Mouse (Mus musculus) intestine, embryonic 14.5 days (tissue): ENCODE measurements around the gene Pcsk6. TPM values are rescaled to one million over a fixed set of nuclear protein-coding genes. Genes with fewer than 3 reads are reported as not detected.
"Not testable (repeated sequence)": the region's sequence is repeated elsewhere in the genome, so short reads cannot be mapped to it uniquely, and the experiment has no call there.

ENCODE experiments used
- ATAC-seq: fragments of 200-750 bp; cut with Nextera tagmentation; replicated peaks from 2 replicates; pipeline ENCODE4 v1.8.0; 2017; ENCODE audit warnings: low read depth, moderate number of reproducible peaks, moderate TSS enrichment, moderate library complexity; ENCODE audit not compliant: low FRiP score, low TSS enrichment
- DNase-seq: peaks from one replicate; pipeline ENCODE4 v3.0.0-alpha.2; 2018; ENCODE audit warnings: low spot score
- H3K27ac ChIP-seq: fragments of 300-500 bp; sonication (generic); 2 replicates; pipeline ENCODE4 v1.5.1; 2014; ENCODE audit warnings: low read depth, mild to moderate bottlenecking, control low read depth
- H3K27me3 ChIP-seq: fragments of 300-500 bp; sonication (generic); replicated peaks from 2 replicates; pipeline ENCODE4 v1.6.1; 2014; ENCODE audit warnings: low read length, control low read depth; ENCODE audit not compliant: control insufficient read depth, insufficient read depth
- H3K36me3 ChIP-seq: fragments of 300-500 bp; sonication (generic); 2 replicates; pipeline ENCODE4 v1.6.1; 2014; ENCODE audit warnings: low read length, control low read depth; ENCODE audit not compliant: control insufficient read depth, insufficient read depth
- H3K4me1 ChIP-seq: fragments of 300-500 bp; sonication (generic); replicated peaks from 2 replicates; pipeline ENCODE4 v1.6.1; 2014; ENCODE audit warnings: low read length, control low read depth, mixed read lengths; ENCODE audit not compliant: control insufficient read depth, insufficient read depth
- H3K4me2 ChIP-seq: fragments of 300-500 bp; sonication (generic); 2 replicates; pipeline ENCODE4 v1.6.1; 2014; ENCODE audit warnings: low read length
- H3K4me3 ChIP-seq: fragments of 300-500 bp; sonication (generic); 2 replicates; pipeline ENCODE4 v1.5.1; 2014; ENCODE audit warnings: low read depth, low read length, control low read depth, mixed read lengths
- H3K9ac ChIP-seq: fragments of 300-500 bp; sonication (generic); 2 replicates; pipeline ENCODE4 v1.6.1; 2014; ENCODE audit warnings: mild to moderate bottlenecking, low read length
- H3K9me3 ChIP-seq: fragments of 300-500 bp; sonication (generic); 2 replicates; pipeline ENCODE4 v1.6.1; 2016; ENCODE audit warnings: low read length, control low read depth; ENCODE audit not compliant: control insufficient read depth
- WGBS: fragments of 180-500 bp; shearing (Covaris S2); extraction: QIAGEN DNeasy Blood & Tissue Kit; methylation state at CpG from one replicate; pipeline ENCODE4 v1.1.7; 2014; 5-methylcytosine and 5-hydroxymethylcytosine counted together
- polyA plus RNA-seq: library from polyadenylated mRNA; unstranded; fragments of >200 nt; fragmentation: Nextera tagmentation; extraction: Ambion mirVana; gene quantifications from 2 replicates; pipeline ENCODE4 v1.2.1, GENCODE M21; 2014

Pcsk6 gene
- polyA plus RNA-seq, 1 experiment from 2014 or later = 3.5 TPM

DNA sequence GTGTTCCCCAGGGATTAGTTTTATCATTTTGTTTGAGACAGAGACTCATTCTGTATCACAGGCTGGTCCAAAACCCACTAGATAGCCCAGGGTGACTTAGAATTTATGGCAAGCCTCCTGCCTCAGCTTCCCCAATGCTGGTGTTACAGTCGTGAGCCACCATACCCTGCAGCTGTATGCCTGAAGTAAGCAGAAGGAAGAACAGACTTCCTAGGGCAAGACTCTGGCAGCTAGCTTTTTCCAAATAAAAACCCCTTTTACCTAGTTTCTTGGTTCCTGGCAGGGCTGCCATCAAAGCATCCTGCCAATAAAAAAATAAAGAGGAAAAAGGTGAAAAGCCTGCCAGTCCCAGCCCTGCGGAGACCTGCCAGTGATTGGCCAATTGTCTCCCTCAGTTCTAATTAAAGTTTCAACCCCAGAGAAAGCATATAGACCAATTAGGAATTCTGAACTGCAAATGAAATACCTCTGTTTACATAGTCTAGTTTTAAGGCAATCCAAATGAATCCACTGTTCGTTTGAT, 51.6 kb downstream of the Pcsk6 start:
- Histone ChIP-seq H3K36me3 (no peaks in the 10 kb centered on the region), H3K9me3 (no peaks in the 10 kb centered on the region), H3K4me3 (no peak overlapping the region), H3K27ac (no peak overlapping the region), H3K4me1 (peaks cover 2% of the 10 kb centered on the region; the same call in 1 of the 2 replicates), H3K4me2 (no peak overlapping the region), H3K9ac (no peak overlapping the region), H3K27me3 (no peaks in the 10 kb centered on the region)
- ATAC-seq = no peak
- 76% methylated on average over 3 of the region's 3 CpGs for WGBS
- no peak for DNase-seq

DNA sequence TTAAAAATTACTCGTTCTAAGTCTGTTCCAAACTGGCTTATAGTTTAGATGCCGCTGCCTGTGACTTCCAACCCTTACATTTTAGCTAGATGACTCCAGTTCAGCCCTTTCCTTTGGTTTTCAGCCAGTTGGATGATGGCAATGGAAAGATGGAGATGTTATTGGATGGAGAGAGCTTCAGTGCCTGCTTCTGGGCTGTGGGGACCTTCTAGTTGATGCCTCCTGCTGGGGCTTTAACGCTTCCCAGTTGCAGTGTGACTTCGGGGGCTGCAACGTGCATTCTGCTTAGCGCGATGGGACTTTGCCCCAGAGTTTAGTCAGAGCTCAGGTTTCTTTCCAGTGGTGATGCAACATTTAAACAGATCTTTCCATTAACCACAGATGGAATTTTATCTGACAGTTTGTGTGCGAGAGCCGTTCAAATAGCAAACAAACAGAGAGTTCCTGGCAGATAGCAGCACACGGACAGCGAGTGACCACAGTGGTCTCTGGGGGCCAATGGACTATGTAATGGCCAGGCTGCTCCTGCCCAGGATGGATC, 53.3 kb downstream of the Pcsk6 start:
- Histone ChIP-seq H3K36me3 (no peaks in the 10 kb centered on the region), H3K27ac (no peak overlapping the region), H3K9ac (no peak overlapping the region), H3K4me3 (no peak overlapping the region), H3K4me1 (peaks cover 2% of the 10 kb centered on the region; the same call in 1 of the 2 replicates), H3K9me3 (no peaks in the 10 kb centered on the region), H3K4me2 (no peak overlapping the region), H3K27me3 (no peaks in the 10 kb centered on the region)
- no peak for DNase-seq
- ATAC-seq = no peak
- 51% methylated on average over 11 of the region's 11 CpGs for WGBS

DNA sequence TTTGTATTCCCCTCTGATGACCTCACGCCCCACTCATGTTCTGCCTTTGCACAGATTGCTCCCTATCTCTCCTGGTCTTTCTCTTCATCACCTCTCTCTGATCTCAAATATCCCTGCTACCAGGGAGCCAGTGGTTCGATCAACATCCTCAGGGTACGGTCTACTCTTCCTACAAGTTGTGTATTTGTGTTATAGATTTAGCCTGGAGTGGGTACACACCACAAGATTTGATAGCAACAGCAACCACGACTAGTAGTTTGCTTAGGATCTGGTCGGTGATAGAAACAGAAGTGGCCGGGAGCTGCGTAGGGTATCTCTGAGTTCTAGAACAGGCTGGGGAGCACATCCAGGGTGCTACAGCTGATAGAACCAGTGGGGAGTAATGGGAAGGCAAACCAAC, 54.3 kb downstream of the Pcsk6 start:
- Histone ChIP-seq H3K4me2 (no peak overlapping the region), H3K4me1 (peaks cover 2% of the 10 kb centered on the region; the same call in 1 of the 2 replicates), H3K27me3 (no peaks in the 10 kb centered on the region), H3K36me3 (no peaks in the 10 kb centered on the region), H3K27ac (no peak overlapping the region), H3K9me3 (no peaks in the 10 kb centered on the region), H3K9ac (no peak overlapping the region), H3K4me3 (no peak overlapping the region)
- 88% methylated on average over 7 of the region's 7 CpGs for WGBS
- DNase-seq (no peak), ATAC-seq (no peak)

DNA sequence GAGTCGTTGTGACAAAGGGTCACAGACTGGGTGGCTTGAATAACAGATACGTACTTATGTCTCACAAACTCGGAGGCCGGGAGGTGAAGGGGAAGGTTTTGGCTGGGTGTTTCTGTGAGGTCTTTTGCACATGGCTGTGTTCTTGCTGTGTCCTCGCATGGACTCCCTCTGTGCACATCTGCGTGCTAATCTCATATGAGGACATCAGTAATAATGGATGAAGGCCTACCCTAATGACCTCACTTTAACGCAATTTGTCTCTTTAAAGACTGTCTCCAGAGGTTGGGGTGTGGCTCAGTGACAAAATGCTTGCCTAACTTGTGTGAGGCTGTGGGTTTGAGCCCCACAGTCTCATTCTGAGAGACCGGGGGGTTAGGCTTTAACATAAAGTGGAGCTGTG, 55.0 kb downstream of the Pcsk6 start:
- H3K36me3 ChIP-seq = no peaks in the 10 kb centered on the region

DNA sequence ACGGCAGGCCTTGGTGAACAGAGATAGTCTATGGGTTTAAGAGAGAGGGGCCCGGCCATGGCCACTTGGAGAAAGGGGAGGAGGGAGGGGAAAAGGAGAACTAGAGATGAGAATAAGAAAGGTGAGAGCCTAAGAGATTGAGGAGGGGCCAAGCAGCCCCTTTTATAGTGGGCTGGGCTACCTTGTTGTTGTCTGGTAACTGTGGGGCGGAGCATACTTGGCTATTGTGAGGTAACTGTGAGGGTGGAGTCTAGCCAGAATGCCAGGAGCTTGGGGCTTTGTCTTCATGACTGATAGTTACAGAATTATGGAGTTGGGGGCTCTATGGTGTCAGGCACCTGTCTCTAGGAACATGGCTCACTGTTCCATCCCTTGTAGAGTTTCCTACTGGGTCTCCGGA, 56.9 kb downstream of the Pcsk6 start:
- Histone ChIP-seq H3K4me1 (peaks cover 2% of the 10 kb centered on the region; the same call in 1 of the 2 replicates), H3K9me3 (no peaks in the 10 kb centered on the region), H3K27me3 (no peaks in the 10 kb centered on the region), H3K27ac (no peak overlapping the region), H3K9ac (no peak overlapping the region), H3K4me3 (no peak overlapping the region), H3K4me2 (no peak overlapping the region), H3K36me3 (no peaks in the 10 kb centered on the region)
- 91% methylated on average over 4 of the region's 4 CpGs for WGBS
- DNase-seq (no peak), ATAC-seq (no peak)

More for the DNA sequence above, 55.0 kb downstream of the Pcsk6 start:
- ATAC-seq (no peak), DNase-seq (no peak)
- H3K9ac ChIP-seq = no peak overlapping the region
- 73% methylated on average over 8 of the region's 8 CpGs for WGBS
- H3K27me3 ChIP-seq = no peaks in the 10 kb centered on the region
- no peak overlapping the region for H3K4me2 ChIP-seq
- no peak overlapping the region for H3K27ac ChIP-seq
- no peaks in the 10 kb centered on the region for H3K9me3 ChIP-seq
- H3K4me3 ChIP-seq = no peak overlapping the region
- peaks cover 2% of the 10 kb centered on the region; the same call in 1 of the 2 replicates for H3K4me1 ChIP-seq

DNA sequence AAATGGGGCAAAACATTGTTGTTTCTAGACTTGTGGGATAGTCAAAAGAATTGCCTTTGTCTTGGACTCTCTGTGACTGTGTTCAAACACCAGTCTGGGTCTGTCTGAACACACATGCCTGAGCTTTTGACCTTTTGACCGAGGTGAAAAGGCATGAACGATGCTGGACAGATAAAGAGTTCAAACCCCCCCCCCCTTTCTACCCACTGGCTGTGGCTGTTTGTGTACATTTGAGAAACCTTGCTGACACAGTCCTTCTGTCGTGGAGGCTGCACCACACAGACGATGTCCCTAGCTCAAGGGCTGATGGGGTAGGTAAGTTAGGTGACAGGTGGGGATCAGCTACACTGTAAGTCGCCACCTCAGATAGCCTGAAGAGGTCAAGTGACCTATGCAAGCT, 67.9 kb downstream of the Pcsk6 start:
- Histone ChIP-seq H3K27ac (no peak overlapping the region), H3K9me3 (no peaks in the 10 kb centered on the region), H3K36me3 (no peaks in the 10 kb centered on the region), H3K9ac (no peak overlapping the region), H3K4me3 (no peak overlapping the region), H3K27me3 (no peaks in the 10 kb centered on the region), H3K4me1 (no peaks in the 10 kb centered on the region), H3K4me2 (no peak overlapping the region)
- ATAC-seq = no peak
- DNase-seq = no peak
- WGBS = 18% methylated on average over 5 of the region's 5 CpGs

DNA sequence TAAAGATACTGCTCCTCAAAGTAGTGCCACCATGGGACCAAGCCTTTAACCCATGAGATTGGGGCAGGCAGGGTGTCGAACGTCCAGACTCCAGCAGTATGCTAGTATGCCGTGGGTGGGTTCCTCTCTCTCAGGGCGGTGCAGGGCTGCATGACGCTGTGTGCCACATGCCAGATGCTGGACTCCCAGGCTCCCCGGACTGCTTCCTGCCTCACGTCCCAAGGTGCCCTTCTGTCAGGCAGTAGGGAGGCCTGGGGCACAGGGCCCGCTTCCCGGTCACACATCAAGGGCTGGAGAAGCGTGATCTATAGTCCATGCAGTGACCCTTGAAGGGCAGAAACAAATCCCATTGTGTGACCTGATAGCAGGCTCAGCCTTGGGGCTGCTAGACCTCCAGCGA, 68.9 kb downstream of the Pcsk6 start:
- Histone ChIP-seq H3K4me3 (no peak overlapping the region), H3K27me3 (no peaks in the 10 kb centered on the region), H3K4me1 (no peaks in the 10 kb centered on the region), H3K36me3 (no peaks in the 10 kb centered on the region), H3K9me3 (no peaks in the 10 kb centered on the region), H3K9ac (no peak overlapping the region), H3K4me2 (no peak overlapping the region), H3K27ac (no peak overlapping the region)
- WGBS = 48% methylated on average over 11 of the region's 11 CpGs
- ATAC-seq (no peak), DNase-seq (no peak)

DNA sequence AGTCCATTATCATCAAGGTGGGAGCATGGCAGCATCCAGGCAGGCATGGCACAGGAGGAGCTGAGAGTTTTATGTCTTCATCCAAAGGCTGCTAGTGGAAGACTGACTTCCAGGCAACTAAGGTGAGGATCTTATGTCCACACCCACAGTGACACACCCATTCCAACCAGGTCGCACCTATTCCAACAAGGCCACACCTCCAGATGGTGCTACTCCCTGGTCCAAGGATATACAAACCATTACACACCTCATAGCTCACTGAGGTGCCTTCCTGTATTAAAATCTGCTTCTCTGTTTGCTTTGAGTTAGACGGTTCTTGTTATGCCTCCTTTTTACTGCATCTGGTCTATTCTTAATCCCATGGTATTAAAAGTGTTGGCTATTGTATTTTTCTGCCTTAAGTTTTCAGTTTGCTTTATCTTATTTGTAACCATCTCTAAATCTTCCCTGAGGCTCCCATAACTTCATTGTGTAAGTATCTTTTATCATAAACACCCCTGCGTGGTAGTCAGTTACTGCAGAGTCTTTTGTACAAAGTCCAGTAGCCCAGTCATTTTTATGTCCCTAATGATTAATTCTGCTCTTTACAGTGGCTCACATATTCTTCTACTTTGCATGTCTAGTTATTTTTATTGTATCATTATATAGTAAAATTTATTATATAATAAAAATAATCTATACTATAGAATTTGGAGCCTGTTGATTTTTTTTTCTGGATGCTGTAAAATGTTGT, 72.9 kb downstream of the Pcsk6 start:
- not testable (repeated sequence) for DNase-seq, H3K4me2 ChIP-seq, H3K4me1 ChIP-seq, H3K27me3 ChIP-seq, ATAC-seq, H3K4me3 ChIP-seq, H3K27ac ChIP-seq, H3K9ac ChIP-seq, H3K9me3 ChIP-seq, H3K36me3 ChIP-seq
- WGBS = 49% methylated on average over 3 of the region's 3 CpGs

DNA sequence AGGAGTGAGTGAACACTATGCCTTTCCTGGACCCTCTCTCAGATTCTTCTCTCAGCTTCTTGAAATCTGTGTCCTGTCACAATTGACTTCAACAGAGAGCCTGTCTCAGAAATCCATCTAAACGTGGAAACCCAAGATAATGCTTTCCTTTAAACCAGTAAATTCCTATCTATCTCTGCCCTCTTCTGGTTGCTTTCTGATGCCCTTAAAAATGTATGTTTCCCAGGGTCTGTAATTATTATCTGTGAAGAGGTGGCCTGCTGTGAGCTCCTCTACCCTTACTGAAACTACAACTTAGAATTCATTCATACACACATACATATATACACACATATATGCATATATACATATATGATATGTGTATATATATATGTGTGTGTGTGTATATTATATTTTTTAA, 73.7 kb downstream of the Pcsk6 start:
- Histone ChIP-seq H3K27me3 (no peaks in the 10 kb centered on the region), H3K9ac (no peak overlapping the region), H3K4me1 (no peaks in the 10 kb centered on the region), H3K9me3 (no peaks in the 10 kb centered on the region), H3K4me2 (no peak overlapping the region), H3K27ac (no peak overlapping the region), H3K4me3 (no peak overlapping the region), H3K36me3 (no peaks in the 10 kb centered on the region)
- DNase-seq (no peak), ATAC-seq (no peak)
- WGBS = 28% methylated on average over 1 of the region's 1 CpGs
